Mouse (Mus musculus) C2C12 (cell line): ENCODE results near the gene Rnf8.

Experiments
- CEBPB ChIP-seq: IDR thresholded peaks from one replicate; pipeline ENCODE4 v1.6.1; 2011; ENCODE audit warnings: low read depth, mild to moderate bottlenecking, control low read depth, moderate library complexity
- CTCF ChIP-seq: IDR thresholded peaks from one replicate; pipeline ENCODE4 v1.5.1; 2011; ENCODE audit not compliant: control insufficient read depth, insufficient read depth, insufficient read length
- MYOG ChIP-seq: IDR thresholded peaks from one replicate; pipeline ENCODE4 v1.6.1; 2011; ENCODE audit not compliant: control insufficient read depth, insufficient read length; ENCODE audit errors: extremely low read depth
- USF1 ChIP-seq: IDR thresholded peaks from one replicate; pipeline ENCODE4 v1.6.1; 2011; ENCODE audit warnings: low read depth, mild to moderate bottlenecking, control low read depth, moderate library complexity

- no peak for TF ChIP-seq USF1
- no peak for TF ChIP-seq CEBPB
- no peak for TF ChIP-seq CTCF
- TF ChIP-seq MYOG: no peak
Measured at GRCm38 (mm10) chr17:29584737-29585136, 29.9 kb upstream of the Rnf8 start.
